Mouse (Mus musculus): ENCODE data around the gene Tet2. TPM values are rescaled to one million over a fixed set of nuclear protein-coding genes. Genes with fewer than 3 reads are reported as not detected.
A peak's percentile ranks its signal among the peaks of the same experiment; 100 is the strongest.
"Not testable (repeated sequence)": the region's sequence is repeated elsewhere in the genome, so short reads cannot be mapped to it uniquely, and the experiment has no call there.

The Tet2 gene
- 10 to 100 TPM; 14.9 to 17.9 TPM for total RNA-seq (2021)
- 8.6 and 15.0 TPM in 2 replicates for polyA plus RNA-seq (2012; rRNA removed)
- long read RNA-seq, partial matches to known transcripts = 0 of 1 reads
- long read RNA-seq, other reads (novel, unspliced or antisense) = 0 of 1 reads

- H3K9ac ChIP-seq (ENCODE audit: low read depth, low read length) = peak within 1 kb of the TSS; percentile 77
- TF ChIP-seq CTCF (IDR thresholded peaks at IDR 0.05) (no peak), POLR2A (IDR thresholded peaks at IDR 0.05; ENCODE audit: insufficient read depth, low read depth, low read length) (no peak), EP300 (IDR thresholded peaks at IDR 0.05; ENCODE audit: insufficient read depth, low read depth, low read length) (no peak)
- DNase-seq = peak in 1 of 2 experiments; percentile 79
- peak within 1 kb of the TSS; percentile 93 for H3K27ac ChIP-seq
- H3K4me3 ChIP-seq = peak within 1 kb of the TSS; percentile 95
- peaks cover 4% of the 10 kb centered on the region for H3K4me1 ChIP-seq (ENCODE audit: control insufficient read depth, insufficient read depth, low read length)
- WGBS = 3% methylated on average over 67 of the region's 73 CpGs
- H3K36me3 ChIP-seq (ENCODE audit: control insufficient read depth, insufficient read depth, low read length) = peaks cover 3% of the 10 kb centered on the region
- H3K27me3 ChIP-seq (ENCODE audit: control insufficient read depth, insufficient read depth, low read length) = no peaks in the 10 kb centered on the region
- intact Hi-C loops (cut with DNase I) = loop anchor here (5.0 kb wide), 3 partner anchors 38 to 1982 kb away; partner anchors contain the start of genes Papss1 and Ppa2
- peaks cover 3% of the 10 kb centered on the region; the same call in 1 of the 2 replicates for H3K79me2 ChIP-seq (replicated peaks; ENCODE audit: control insufficient read depth, insufficient read depth, low read length)
Measured at GRCm38 (mm10) chr3:133544551-133545303, at the start of gene Tet2. Gene Tet2, minus strand, starts transcription at chr3:133545139.

- H3K4me1 ChIP-seq (ENCODE audit: control insufficient read depth, insufficient read depth, low read length); H3K27me3 ChIP-seq (ENCODE audit: control insufficient read depth, insufficient read depth, low read length); DNase-seq; H3K79me2 ChIP-seq (replicated peaks; ENCODE audit: control insufficient read depth, insufficient read depth, low read length); H3K36me3 ChIP-seq (ENCODE audit: control insufficient read depth, insufficient read depth, low read length); H3K9ac ChIP-seq (ENCODE audit: low read depth, low read length); H3K4me3 ChIP-seq; intact Hi-C loops (cut with DNase I); H3K27ac ChIP-seq: not testable (repeated sequence)
- WGBS = 87% methylated on average over 2 of the region's 2 CpGs
Measured at GRCm38 (mm10) chr3:133592995-133593394, 48.1 kb upstream of the Tet2 start.

GRCm38 (mm10) chr3:133590506-133591152 is 45.7 kb upstream of the Tet2 start:
- H3K4me1 ChIP-seq (ENCODE audit: control insufficient read depth, insufficient read depth, low read length) = peaks cover 2% of the 10 kb centered on the region; the same call in 1 of the 2 replicates
- H3K27me3 ChIP-seq (ENCODE audit: control insufficient read depth, insufficient read depth, low read length) = no peaks in the 10 kb centered on the region
- intact Hi-C loops (cut with DNase I) = no loop called here
- TF ChIP-seq CTCF (IDR thresholded peaks at IDR 0.05) = no peak
- no peak for TF ChIP-seq EP300 (IDR thresholded peaks at IDR 0.05; ENCODE audit: insufficient read depth, low read depth, low read length)
- no peak for TF ChIP-seq POLR2A (IDR thresholded peaks at IDR 0.05; ENCODE audit: insufficient read depth, low read depth, low read length)
- no peaks in the 10 kb centered on the region for H3K79me2 ChIP-seq (replicated peaks; ENCODE audit: control insufficient read depth, insufficient read depth, low read length)
- H3K9ac ChIP-seq (ENCODE audit: low read depth, low read length) = no peak overlapping the region
- no peak overlapping the region for H3K4me3 ChIP-seq
- H3K36me3 ChIP-seq (ENCODE audit: control insufficient read depth, insufficient read depth, low read length) = no peaks in the 10 kb centered on the region
- WGBS = 74% methylated on average over 7 of the region's 7 CpGs
- no peak overlapping the region for H3K27ac ChIP-seq
- DNase-seq = no peak

DNA sequence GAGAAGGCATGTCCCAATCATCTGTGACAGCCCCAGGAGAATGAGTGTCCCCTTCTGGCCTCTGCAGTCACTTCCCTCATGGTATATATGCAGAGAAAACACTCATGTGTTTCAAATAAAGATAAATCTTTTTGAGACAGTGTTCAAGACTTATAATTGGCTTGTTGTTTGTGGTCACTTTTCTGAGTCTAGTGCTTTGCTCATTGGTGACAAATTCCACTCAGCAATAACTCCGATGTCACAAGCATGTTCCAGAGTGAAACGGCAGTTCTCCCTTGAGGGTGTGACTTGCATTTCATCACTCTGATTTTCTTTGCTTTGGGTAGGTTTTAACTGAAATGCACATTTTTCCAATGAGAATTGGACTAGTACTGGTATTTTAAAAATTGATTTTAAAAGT is 40.1 kb upstream of the Tet2 start:
- no peak overlapping the region for H3K9ac ChIP-seq (ENCODE audit: low read depth, low read length)
- no peaks in the 10 kb centered on the region for H3K27me3 ChIP-seq (ENCODE audit: control insufficient read depth, insufficient read depth, low read length)
- intact Hi-C loops (cut with DNase I) = loop anchor here (5.0 kb wide), 1 partner anchor 68 kb away; no protein-coding TSS in a partner anchor
- H3K4me1 ChIP-seq (ENCODE audit: control insufficient read depth, insufficient read depth, low read length) = peaks cover 2% of the 10 kb centered on the region
- TF ChIP-seq POLR2A (IDR thresholded peaks at IDR 0.05; ENCODE audit: insufficient read depth, low read depth, low read length) (no peak), CTCF (IDR thresholded peaks at IDR 0.05) (no peak), EP300 (IDR thresholded peaks at IDR 0.05; ENCODE audit: insufficient read depth, low read depth, low read length) (no peak)
- no peak for DNase-seq
- H3K27ac ChIP-seq = no peak overlapping the region
- H3K4me3 ChIP-seq = no peak overlapping the region
- H3K79me2 ChIP-seq (replicated peaks; ENCODE audit: control insufficient read depth, insufficient read depth, low read length) = no peaks in the 10 kb centered on the region
- WGBS = 71% methylated on average over 2 of the region's 2 CpGs
- H3K36me3 ChIP-seq (ENCODE audit: control insufficient read depth, insufficient read depth, low read length) = no peaks in the 10 kb centered on the region; the same call in 1 of the 2 replicates

DNA sequence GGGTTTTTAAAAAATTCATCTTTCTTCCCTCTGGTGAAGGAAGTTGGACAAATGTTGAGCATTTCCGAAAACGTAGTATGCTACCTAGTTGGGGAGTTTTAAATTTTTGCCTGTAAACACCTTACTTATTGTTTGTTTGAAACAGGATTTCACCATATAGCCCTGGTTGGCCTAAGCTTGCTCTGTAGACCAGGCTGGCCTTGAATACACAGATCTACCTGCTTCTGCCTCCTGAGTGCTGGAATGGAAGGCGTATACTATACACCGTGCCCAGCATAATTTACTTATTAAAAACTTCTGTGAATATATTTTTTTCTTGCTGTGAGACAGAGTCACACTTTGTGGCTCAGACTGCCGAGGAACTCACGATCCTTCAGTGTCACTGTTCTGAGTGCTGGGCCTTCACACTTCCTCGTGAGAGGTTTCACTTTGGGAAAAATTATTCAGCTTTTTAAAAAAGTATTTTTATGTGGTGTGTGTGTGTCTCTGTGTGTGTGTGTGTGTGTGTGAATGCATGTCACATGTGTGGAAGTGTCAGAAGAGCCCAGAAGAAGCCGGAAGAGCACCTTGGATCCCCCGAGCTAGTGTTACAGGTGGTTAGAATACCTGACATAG is 38.6 kb upstream of the Tet2 start:
- Histone ChIP-seq H3K27ac (no peak overlapping the region), H3K36me3 (ENCODE audit: control insufficient read depth, insufficient read depth, low read length) (no peaks in the 10 kb centered on the region; the same call in 1 of the 2 replicates), H3K4me1 (ENCODE audit: control insufficient read depth, insufficient read depth, low read length) (peaks cover 2% of the 10 kb centered on the region), H3K4me3 (no peak overlapping the region), H3K9ac (ENCODE audit: low read depth, low read length) (no peak overlapping the region), H3K27me3 (ENCODE audit: control insufficient read depth, insufficient read depth, low read length) (no peaks in the 10 kb centered on the region), H3K79me2 (replicated peaks; ENCODE audit: control insufficient read depth, insufficient read depth, low read length) (no peaks in the 10 kb centered on the region)
- 90% methylated on average over 9 of the region's 9 CpGs for WGBS
- no peak for DNase-seq
- TF ChIP-seq POLR2A (IDR thresholded peaks at IDR 0.05; ENCODE audit: insufficient read depth, low read depth, low read length) = no peak
- TF ChIP-seq EP300 (IDR thresholded peaks at IDR 0.05; ENCODE audit: insufficient read depth, low read depth, low read length) = no peak
- no peak for TF ChIP-seq CTCF (IDR thresholded peaks at IDR 0.05)
- intact Hi-C loops (cut with DNase I) = loop anchor here (5.0 kb wide), 1 partner anchor 36 kb away; the partner anchor contains the start of gene Tet2

Measured in heart, adult 2 months (tissue).